Mouse (Mus musculus) heart, embryonic 10.5 days (tissue): Measurements from ENCODE around the gene Best1. TPM values are rescaled to one million over a fixed set of nuclear protein-coding genes. Genes with fewer than 3 reads are reported as not detected.

Experiments used
- DNase-seq: peaks from one replicate; pipeline ENCODE4 v3.0.0-alpha.2; 2017; ENCODE audit warnings: low spot score
- H3K27ac ChIP-seq: fragments of 300-500 bp; sonication (generic); 2 replicates; pipeline ENCODE4 v1.5.1; 2016; ENCODE audit warnings: mild to moderate bottlenecking
- H3K27me3 ChIP-seq: fragments of 300-500 bp; sonication (generic); 2 replicates; pipeline ENCODE4 v1.6.1; 2016; ENCODE audit warnings: mild to moderate bottlenecking; ENCODE audit not compliant: poor library complexity, insufficient read depth, severe bottlenecking
- H3K36me3 ChIP-seq: fragments of 300-500 bp; sonication (generic); 2 replicates; pipeline ENCODE4 v1.6.1; 2016; ENCODE audit warnings: mild to moderate bottlenecking, moderate library complexity
- H3K4me1 ChIP-seq: fragments of 300-500 bp; sonication (generic); 2 replicates; pipeline ENCODE4 v1.6.1; 2016; ENCODE audit warnings: mild to moderate bottlenecking
- H3K4me3 ChIP-seq: fragments of 300-500 bp; sonication (generic); 2 replicates; pipeline ENCODE4 v1.5.1; 2016; ENCODE audit warnings: mild to moderate bottlenecking, moderate library complexity
- H3K9me3 ChIP-seq: fragments of 300-500 bp; sonication (generic); 2 replicates; pipeline ENCODE4 v1.6.1; 2016; ENCODE audit warnings: mild to moderate bottlenecking, moderate library complexity
- whole genome bisulfite sequencing: fragments of 180-500 bp; shearing (Covaris S2); methylation state at CpG from one replicate; pipeline ENCODE4 v1.1.7; 2016; 5-methylcytosine and 5-hydroxymethylcytosine counted together
- polyA plus RNA-seq: library from polyadenylated mRNA; unstranded; fragments of >200 nt; fragmentation: Nextera tagmentation; extraction: Ambion mirVana; gene quantifications from 2 replicates; pipeline ENCODE4 v1.2.1, GENCODE M21; 2016

Best1 gene
- polyA plus RNA-seq: 0.73 and 0.95 TPM in 2 replicates

DNA sequence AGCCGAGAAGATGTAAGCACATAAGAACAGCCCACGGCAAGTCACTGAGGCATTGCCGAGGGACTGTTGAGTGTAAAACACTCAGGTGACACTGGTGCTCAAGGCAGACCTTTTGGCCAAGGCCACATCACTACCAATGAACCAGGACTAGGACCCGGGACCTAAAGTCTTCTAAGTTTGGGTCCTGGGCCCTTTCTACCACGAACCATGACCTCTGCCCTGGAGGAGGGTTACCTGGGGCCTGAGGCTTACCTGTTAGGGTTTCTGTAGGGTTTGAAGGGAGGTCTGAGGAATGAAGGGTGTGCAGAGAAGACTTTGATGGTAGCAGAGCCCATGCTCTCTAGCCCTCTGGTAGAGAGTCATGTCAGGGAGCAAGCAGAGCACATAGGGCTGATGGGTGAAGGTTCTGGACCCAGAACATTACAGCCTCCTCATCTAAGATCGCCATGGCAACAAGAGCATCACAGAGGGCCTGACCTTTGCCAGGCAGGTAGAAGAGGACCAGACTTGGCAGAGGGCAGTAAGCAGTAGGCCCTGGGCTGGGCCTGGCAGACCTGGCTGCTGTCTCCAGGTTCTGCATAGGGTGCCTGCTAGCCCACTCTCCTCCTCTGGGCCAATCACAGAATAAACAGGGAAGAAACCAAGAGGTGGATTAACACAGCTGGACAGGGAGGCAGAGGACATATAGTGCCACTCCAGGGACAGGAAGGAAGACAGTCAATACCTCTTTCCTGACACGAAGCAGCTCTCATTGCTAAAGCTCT is at the start of gene Best1, which contains the start of gene Rab3il1:
TSS of gene Best1 (minus strand) at position 428 of the 764 bp plus-strand sequence.
TSS of gene Rab3il1 (plus strand) at position 464 of the 764 bp plus-strand sequence.
- peaks cover 6% of the 10 kb centered on the region for H3K4me1 ChIP-seq
- no peak within 1 kb of the TSS for H3K27ac ChIP-seq
- WGBS: 72% methylated on average over 7 of the region's 7 CpGs
- no peaks in the 10 kb centered on the region for H3K36me3 ChIP-seq
- no peak within 1 kb of the TSS for H3K4me3 ChIP-seq
- H3K27me3 ChIP-seq: no peaks in the 10 kb centered on the region
- peaks cover 3% of the 10 kb centered on the region; the same call in 1 of the 2 replicates for H3K9me3 ChIP-seq
- DNase-seq: no peak

GRCm38 (mm10) chr19:10050438-10050837 is 49.0 kb upstream of the Best1 start:
- H3K9me3 ChIP-seq: no peaks in the 10 kb centered on the region
- H3K27me3 ChIP-seq: no peaks in the 10 kb centered on the region
- DNase-seq: no peak
- no peak overlapping the region for H3K4me3 ChIP-seq
- H3K36me3 ChIP-seq: peaks cover 29% of the 10 kb centered on the region
- WGBS: 78% methylated on average over 2 of the region's 2 CpGs
- no peak overlapping the region for H3K27ac ChIP-seq
- H3K4me1 ChIP-seq: peaks cover 32% of the 10 kb centered on the region

DNA sequence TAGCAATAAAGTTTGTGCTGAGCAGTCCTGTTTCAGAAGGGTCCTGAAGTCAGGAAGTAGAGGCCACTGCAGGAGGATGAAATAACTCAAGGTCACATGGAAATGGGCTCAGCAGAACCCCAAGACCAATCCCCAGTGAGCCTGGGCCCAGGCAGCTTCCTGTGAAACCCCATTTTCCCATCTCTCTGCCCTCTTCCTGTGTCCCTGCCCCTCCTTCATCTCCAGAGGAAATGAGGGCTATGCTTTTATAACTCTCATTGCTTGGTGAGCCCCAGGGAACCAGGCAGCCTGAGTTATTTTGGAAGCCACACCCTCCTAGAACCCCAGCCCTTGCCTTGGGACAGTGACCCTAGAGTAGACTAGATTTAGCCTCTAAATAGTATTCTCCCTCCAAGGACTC is 48.1 kb upstream of the Best1 start:
- Histone ChIP-seq H3K27ac (0 out of 2 replicates have a peak overlapping the region, but pooled peaks have one; percentile 6), H3K4me3 (no peak overlapping the region), H3K9me3 (no peaks in the 10 kb centered on the region), H3K4me1 (peaks cover 32% of the 10 kb centered on the region), H3K27me3 (no peaks in the 10 kb centered on the region), H3K36me3 (peaks cover 20% of the 10 kb centered on the region)
- DNase-seq: no peak

- Histone ChIP-seq H3K4me3 (no peak overlapping the region), H3K4me1 (peaks cover 51% of the 10 kb centered on the region), H3K27ac (no peak overlapping the region), H3K27me3 (no peaks in the 10 kb centered on the region), H3K36me3 (0 out of 2 replicates have a peak, but pooled peaks cover 3% of the 10 kb centered on the region), H3K9me3 (no peaks in the 10 kb centered on the region)
- WGBS: 49% methylated on average over 3 of the region's 3 CpGs
- DNase-seq: no peak
Observed at GRCm38 (mm10) chr19:10046983-10047382, 45.5 kb upstream of the Best1 start.

DNA sequence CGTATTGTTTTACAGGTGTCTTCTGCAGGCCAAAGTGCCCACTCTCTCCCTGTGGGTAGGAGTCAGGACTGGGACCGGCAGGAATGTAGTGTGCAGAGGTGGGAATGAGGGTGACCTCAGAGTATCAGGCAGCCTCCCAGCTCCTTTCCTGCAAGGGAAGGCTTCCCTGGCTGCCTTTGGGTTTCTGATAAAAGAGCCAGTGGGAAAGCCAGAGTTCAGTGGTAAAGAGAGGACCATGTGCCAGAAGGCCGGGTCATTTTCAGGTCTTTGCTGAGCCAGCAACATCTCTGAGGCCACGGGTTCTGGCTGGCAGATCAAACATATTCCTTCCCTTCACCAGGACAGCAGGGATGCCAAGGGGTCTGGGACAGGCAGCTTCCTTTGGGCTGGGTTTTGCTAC is 44.9 kb upstream of the Best1 start:
- H3K36me3 ChIP-seq: 0 out of 2 replicates have a peak, but pooled peaks cover 3% of the 10 kb centered on the region
- H3K9me3 ChIP-seq: no peaks in the 10 kb centered on the region
- H3K4me3 ChIP-seq: no peak overlapping the region
- H3K4me1 ChIP-seq: peaks cover 57% of the 10 kb centered on the region
- no peaks in the 10 kb centered on the region for H3K27me3 ChIP-seq
- 0 out of 2 replicates have a peak overlapping the region, but pooled peaks have one; percentile 1 for H3K27ac ChIP-seq
- WGBS: 53% methylated on average over 4 of the region's 4 CpGs
- no peak for DNase-seq

GRCm38 (mm10) chr19:10045707-10046106 is 44.3 kb upstream of the Best1 start:
- Histone ChIP-seq H3K36me3 (0 out of 2 replicates have a peak, but pooled peaks cover 3% of the 10 kb centered on the region), H3K9me3 (no peaks in the 10 kb centered on the region), H3K27ac (no peak overlapping the region), H3K4me3 (no peak overlapping the region), H3K27me3 (no peaks in the 10 kb centered on the region), H3K4me1 (peaks cover 60% of the 10 kb centered on the region)
- no peak for DNase-seq
- WGBS: 72% methylated on average over 2 of the region's 2 CpGs

DNA sequence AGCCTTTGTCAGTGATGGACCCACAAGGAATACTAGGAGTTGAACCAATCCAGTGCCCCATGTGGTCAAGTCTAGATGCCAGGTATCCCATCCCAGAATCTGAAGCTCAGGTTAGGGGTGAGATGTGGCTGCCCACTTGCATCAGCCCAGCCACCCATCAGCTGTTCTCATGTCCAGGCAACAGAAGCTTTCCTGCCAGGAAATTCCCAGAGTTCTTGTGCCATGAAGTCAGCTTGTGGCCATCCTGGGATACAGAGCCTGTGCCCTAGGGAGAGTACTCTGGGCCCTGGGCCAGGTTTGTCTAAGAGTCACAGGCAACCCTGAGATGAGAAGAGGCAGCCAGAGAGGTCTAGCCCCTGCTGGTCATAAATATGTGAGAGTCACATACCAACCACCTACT is 42.2 kb upstream of the Best1 start:
- DNase-seq: no peak
- H3K4me1 ChIP-seq: peaks cover 64% of the 10 kb centered on the region
- 0 out of 2 replicates have a peak, but pooled peaks cover 3% of the 10 kb centered on the region for H3K36me3 ChIP-seq
- no peaks in the 10 kb centered on the region for H3K9me3 ChIP-seq
- H3K27me3 ChIP-seq: no peaks in the 10 kb centered on the region
- 0 out of 2 replicates have a peak overlapping the region, but pooled peaks have one; percentile 45 for H3K27ac ChIP-seq
- peak overlapping the region; percentile 84; the same call in 1 of the 2 replicates for H3K4me3 ChIP-seq

DNA sequence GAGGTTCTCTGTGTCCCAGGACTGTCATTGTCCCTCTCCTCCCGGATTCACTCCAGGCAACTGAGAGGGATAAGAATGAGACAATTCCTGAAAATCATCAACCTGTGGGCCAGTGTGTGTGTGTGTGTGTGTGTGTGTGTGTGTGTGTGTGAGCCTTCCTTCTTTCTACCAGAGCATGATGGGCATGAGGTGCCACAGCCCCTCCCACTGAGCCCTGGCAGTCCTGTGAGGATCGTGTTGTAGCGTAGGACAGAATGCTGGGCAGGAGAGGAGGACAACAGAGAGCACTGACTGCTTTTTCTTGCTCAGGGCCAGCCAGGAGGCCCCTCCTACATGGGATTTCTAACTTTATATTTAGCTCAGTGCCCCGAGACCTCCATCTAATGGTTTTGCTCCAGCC is 41.4 kb upstream of the Best1 start:
- WGBS: 72% methylated on average over 4 of the region's 4 CpGs
- H3K36me3 ChIP-seq: 0 out of 2 replicates have a peak, but pooled peaks cover 3% of the 10 kb centered on the region
- H3K27me3 ChIP-seq: no peaks in the 10 kb centered on the region
- peak overlapping the region; percentile 93; the same call in 1 of the 2 replicates for H3K27ac ChIP-seq
- H3K4me3 ChIP-seq: peak overlapping the region; percentile 84
- H3K9me3 ChIP-seq: no peaks in the 10 kb centered on the region
- peaks cover 67% of the 10 kb centered on the region for H3K4me1 ChIP-seq
- no peak for DNase-seq

DNA sequence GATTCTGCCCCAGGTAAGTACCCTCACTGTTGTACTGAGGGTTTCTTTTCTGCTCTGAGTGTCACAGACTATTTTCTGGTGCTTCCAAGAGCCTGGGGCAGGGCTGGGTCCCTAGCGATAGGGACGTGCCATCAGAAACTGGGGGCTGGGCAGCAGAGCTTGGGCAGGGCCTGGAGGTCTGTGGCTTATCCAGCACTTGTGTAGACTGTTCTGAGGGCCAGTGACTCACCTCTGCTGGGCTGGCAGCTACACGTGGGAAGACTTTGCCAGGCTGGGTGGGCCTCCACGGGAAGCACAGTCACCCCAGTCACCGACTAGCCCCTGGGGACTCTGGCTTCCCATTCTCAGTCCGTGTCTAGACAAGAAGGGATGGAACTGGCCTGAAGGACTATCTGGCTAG is 40.8 kb upstream of the Best1 start:
- DNase-seq: peak; percentile 81
- peaks cover 67% of the 10 kb centered on the region for H3K4me1 ChIP-seq
- peak overlapping the region; percentile 93 for H3K27ac ChIP-seq
- H3K4me3 ChIP-seq: peak overlapping the region; percentile 84
- 40% methylated on average over 6 of the region's 6 CpGs for WGBS
- H3K9me3 ChIP-seq: no peaks in the 10 kb centered on the region
- no peaks in the 10 kb centered on the region for H3K27me3 ChIP-seq
- 0 out of 2 replicates have a peak, but pooled peaks cover 3% of the 10 kb centered on the region for H3K36me3 ChIP-seq

- DNase-seq: peak; percentile 95
Observed at GRCm38 (mm10) chr19:10041388-10042148, 40.1 kb upstream of the Best1 start, which contains the start of gene Fads3. TSS of gene Fads3 (plus strand) at chr19:10041569.

DNA sequence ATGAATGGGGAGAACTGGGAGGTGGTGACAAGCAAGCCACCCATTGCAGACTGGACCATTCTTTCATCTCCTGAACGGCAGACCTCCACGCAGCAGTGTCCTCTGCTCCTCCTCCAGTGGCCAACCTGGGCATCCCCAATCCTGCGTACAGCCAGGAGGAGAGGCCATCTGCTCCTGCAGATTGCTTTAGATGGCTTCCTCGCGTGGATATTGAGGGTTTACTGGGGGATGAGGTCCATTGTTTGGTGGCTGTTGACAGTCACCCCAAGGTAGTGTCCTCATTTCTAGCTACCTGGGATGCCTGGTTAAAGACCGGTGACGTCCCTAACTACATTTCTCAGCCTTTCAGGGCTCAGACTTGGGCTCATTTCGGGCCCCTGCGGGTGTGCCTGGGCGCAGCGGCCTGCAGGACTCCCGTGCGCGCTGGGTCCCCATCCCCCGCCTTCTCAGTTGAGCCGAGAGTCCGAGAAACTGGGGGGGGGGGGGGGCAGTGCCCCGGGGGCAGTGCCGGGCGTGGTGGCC is 39.5 kb upstream of the Best1 start:
- Histone ChIP-seq H3K36me3 (peaks cover 5% of the 10 kb centered on the region; the same call in 1 of the 2 replicates), H3K9me3 (no peaks in the 10 kb centered on the region), H3K4me1 (peaks cover 55% of the 10 kb centered on the region), H3K4me3 (peak overlapping the region; percentile 84), H3K27me3 (no peaks in the 10 kb centered on the region), H3K27ac (peak overlapping the region; percentile 93)
- no peak for DNase-seq
- WGBS: 6% methylated on average over 18 of the region's 20 CpGs

More at GRCm38 (mm10) chr19:10041388-10042148, 40.1 kb upstream of the Best1 start, which contains the start of gene Fads3:
- Histone ChIP-seq H3K4me3 (peak within 1 kb of the TSS; percentile 84), H3K9me3 (no peaks in the 10 kb centered on the region), H3K27me3 (no peaks in the 10 kb centered on the region), H3K36me3 (0 out of 2 replicates have a peak, but pooled peaks cover 3% of the 10 kb centered on the region), H3K27ac (peak within 1 kb of the TSS; percentile 93), H3K4me1 (peaks cover 61% of the 10 kb centered on the region)
- WGBS: under 1% methylated on average over 69 of the region's 69 CpGs

- DNase-seq: no peak
- Histone ChIP-seq H3K9me3 (no peaks in the 10 kb centered on the region), H3K4me3 (no peak overlapping the region), H3K4me1 (peaks cover 52% of the 10 kb centered on the region), H3K36me3 (peaks cover 17% of the 10 kb centered on the region; the same call in 1 of the 2 replicates), H3K27me3 (no peaks in the 10 kb centered on the region), H3K27ac (peak overlapping the region; percentile 65; the same call in 1 of the 2 replicates)
- WGBS: 82% methylated on average over 2 of the region's 2 CpGs
Observed at GRCm38 (mm10) chr19:10039615-10040014, 38.2 kb upstream of the Best1 start.
